Mouse (Mus musculus): ENCODE measurements at regions not wholly inside any gene's neighbourhood (a gene's known extent, or its start where the extent isn't known, plus 50 kb on each side); places are given as distances from the start of the nearest gene placed in this dataset.

- TF ChIP-seq CTCF (IDR thresholded peaks at IDR 0.05; ENCODE audit: borderline replicate concordance, insufficient read depth, low read depth, low read length) (no peak), POLR2A (IDR thresholded peaks at IDR 0.05; ENCODE audit: borderline replicate concordance, insufficient read depth, low read length) (no peak)
These were observed 113.0 kb upstream of the A530016L24Rik start for GRCm38 (mm10) chr12:112376236-112376635.
